Mouse (Mus musculus) hematopoietic stem cell, adult 5-6 weeks (primary cell): ENCODE results near the gene Olfr1002. TPM values are rescaled to one million over a fixed set of nuclear protein-coding genes. Genes with fewer than 3 reads are reported as not detected.
"Not testable (repeated sequence)": the region's sequence is repeated elsewhere in the genome, so short reads cannot be mapped to it uniquely, and the experiment has no call there.

ENCODE experiments used
- ATAC-seq, 2 experiments: fragments of 125-278 bp in 1 of 2; replicated peaks in 1 of 2; 2 replicates each; pipeline ENCODE4 v1.8.0; 2016 to 2017; ENCODE audit warnings: inconsistent platforms in 2 of 2, mild to moderate bottlenecking in 2 of 2, moderate number of reproducible peaks in 2 of 2, low read depth in 1 of 2, moderate TSS enrichment in 1 of 2; ENCODE audit not compliant: low FRiP score in 2 of 2, poor library complexity in 2 of 2, severe bottlenecking in 2 of 2, insufficient read depth in 1 of 2, low TSS enrichment in 1 of 2
- total RNA-seq: library from RNA; stranded (forward); fragments of 172-1452, 232-1000 nt; gene quantifications from 2 replicates; pipeline ENCODE4 v1.2.3, GENCODE M21; 2017

Olfr1002 gene
- total RNA-seq, result not detected in 2 replicates

DNA sequence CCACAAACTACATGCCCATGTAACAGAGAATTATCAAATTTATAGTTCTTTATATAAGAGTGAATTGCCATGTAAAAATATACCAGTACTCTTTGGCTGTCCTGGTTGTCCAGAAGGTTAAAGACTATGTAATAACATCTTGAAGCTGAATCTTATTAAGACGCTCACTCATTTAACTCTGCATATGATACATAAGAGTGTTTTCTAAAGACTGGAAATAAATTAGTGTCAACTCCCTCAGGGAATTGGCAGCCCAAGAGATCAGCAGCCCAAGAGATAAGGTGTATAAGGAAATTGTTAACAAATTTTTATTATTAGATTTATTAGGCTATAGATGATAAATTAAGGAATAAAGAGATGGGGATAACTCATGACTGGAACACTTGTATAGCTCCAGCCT lies at the start of gene Olfr1002:
Gene Olfr1002, minus strand, starts transcription at position 101 of the 400 bp plus-strand sequence.
- ATAC-seq, result no peak

DNA sequence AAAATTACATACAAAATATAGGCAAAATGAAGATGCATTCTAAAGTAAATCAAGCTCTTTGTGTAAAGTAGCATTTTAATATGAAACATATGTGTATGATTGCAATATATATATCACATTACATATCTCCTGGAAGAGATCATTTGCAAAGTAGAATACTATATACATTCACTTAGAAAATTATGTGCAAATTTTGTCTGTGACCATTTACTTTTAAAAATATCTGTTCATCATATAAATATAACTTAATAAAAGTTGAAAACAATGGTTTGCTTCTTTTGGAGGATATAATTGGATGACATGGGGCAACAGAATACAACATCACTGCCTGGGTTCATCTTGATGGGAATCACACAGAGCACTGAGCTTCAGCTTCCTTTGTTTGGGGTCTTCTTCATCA lies 38.6 kb upstream of the Olfr1002 start, which contains the start of gene Olfr1008:
Gene Olfr1008, plus strand, starts transcription at position 301 of the 400 bp plus-strand sequence.
- no peak for ATAC-seq

DNA sequence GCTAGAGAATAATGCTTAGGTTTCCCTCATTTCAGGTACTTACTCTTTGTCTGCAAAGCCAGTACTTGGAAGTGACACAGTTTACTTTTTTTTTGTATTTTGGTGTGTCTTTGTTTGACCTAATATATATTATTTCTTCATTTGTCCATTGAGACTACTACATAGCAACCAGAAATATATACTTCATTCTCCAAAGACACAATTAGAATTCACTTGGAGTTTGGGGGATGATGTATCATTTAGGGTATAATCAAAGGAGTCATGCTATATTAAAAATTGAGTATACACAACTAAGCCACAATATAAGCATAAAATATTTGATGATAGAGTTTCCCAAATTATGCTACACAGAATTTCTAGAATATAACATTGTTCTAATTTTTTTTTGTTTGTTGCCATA lies 28.2 kb upstream of the Olfr1002 start, which contains the start of gene Olfr1006:
Gene Olfr1006, minus strand, starts transcription at position 101 of the 400 bp plus-strand sequence.
- no peak for ATAC-seq

DNA sequence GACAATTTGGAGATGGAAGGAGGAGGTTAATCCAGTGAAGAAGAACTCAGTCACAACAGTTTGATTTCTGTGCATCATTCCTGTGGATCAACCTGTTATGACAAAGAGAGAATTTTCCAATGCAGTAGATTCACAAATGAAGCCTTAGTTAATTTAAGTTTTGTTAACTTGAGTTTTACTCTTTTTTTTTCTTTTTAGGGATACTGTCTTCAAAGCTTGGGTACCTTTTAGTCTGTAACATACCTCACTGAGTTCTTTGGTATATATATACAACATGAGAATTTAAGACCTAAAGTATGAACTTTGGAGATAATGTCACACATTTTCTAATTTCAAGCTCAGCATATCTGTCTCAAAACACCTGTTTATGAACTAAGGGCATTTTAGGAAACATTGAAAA lies 13.9 kb upstream of the Olfr1002 start, which contains the start of gene Olfr154:
Gene Olfr154, minus strand, starts transcription at position 101 of the 400 bp plus-strand sequence.
- ATAC-seq, result not testable (repeated sequence)

DNA sequence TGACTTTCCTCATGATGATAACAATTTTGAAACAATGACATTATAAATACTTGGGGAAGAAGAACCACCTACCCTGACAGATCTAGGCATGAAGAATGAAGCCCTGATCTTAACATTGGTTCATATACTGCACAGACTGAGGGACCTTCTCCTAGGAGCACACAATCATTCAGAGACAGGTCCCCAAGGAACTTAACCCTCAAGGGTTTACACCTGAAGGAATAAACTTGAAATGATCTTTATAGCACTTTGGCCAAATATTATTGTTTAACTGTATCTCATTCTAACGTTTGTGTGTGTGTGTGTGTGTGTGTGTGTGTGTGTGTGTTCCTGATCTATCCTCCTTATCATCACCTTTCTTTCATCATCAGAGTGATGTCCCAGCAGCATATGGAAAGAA lies 38.7 kb downstream of the Olfr1002 start, which contains the start of gene Olfr1000:
Gene Olfr1000, minus strand, starts transcription at position 101 of the 400 bp plus-strand sequence.
- no peak for ATAC-seq

Other genes starting within 250 kb of the Olfr1002 start
- gene Olfr992, start 241.2 kb downstream of the Olfr1002 start, total RNA-seq, result not detected in 2 replicates
- gene Olfr993, start 235.8 kb downstream of the Olfr1002 start, total RNA-seq, result not detected in 2 replicates
- gene Olfr994, start 214.3 kb downstream of the Olfr1002 start, total RNA-seq, result not detected in 2 replicates
- not detected in 2 replicates for gene Olfr995, start 207.1 kb downstream of the Olfr1002 start, total RNA-seq
- gene 4833423E24Rik, start 131.7 kb downstream of the Olfr1002 start, total RNA-seq, result not detected in 2 replicates
- gene Olfr996, start 71.5 kb downstream of the Olfr1002 start, total RNA-seq, result not detected in 2 replicates
- gene Olfr998, start 61.8 kb downstream of the Olfr1002 start, total RNA-seq, result not detected in 2 replicates
- not detected in 2 replicates for gene Olfr1000, start 38.8 kb downstream of the Olfr1002 start, total RNA-seq
- not detected in 2 replicates for gene Olfr154, start 13.8 kb upstream of the Olfr1002 start, total RNA-seq
- not detected in 2 replicates for gene Olfr1006, start 28.1 kb upstream of the Olfr1002 start, total RNA-seq
- gene Olfr1008, start 38.7 kb upstream of the Olfr1002 start, total RNA-seq, result not detected in 2 replicates
- gene Olfr1009, start 64.7 kb upstream of the Olfr1002 start, total RNA-seq, result not detected in 2 replicates
- gene Olfr1012, start 112.1 kb upstream of the Olfr1002 start, total RNA-seq, result not detected in 2 replicates
- gene Olfr1013, start 116.4 kb upstream of the Olfr1002 start, total RNA-seq, result not detected in 2 replicates
- gene Olfr1014, start 122.0 kb upstream of the Olfr1002 start, total RNA-seq, result not detected in 2 replicates
- not detected in 2 replicates for gene Olfr1015, start 131.3 kb upstream of the Olfr1002 start, total RNA-seq
- gene Olfr1016, start 151.8 kb upstream of the Olfr1002 start, total RNA-seq, result not detected in 2 replicates
- gene Olfr1018, start 167.8 kb upstream of the Olfr1002 start, total RNA-seq, result not detected in 2 replicates
- not detected in 2 replicates for gene Olfr1019, start 194.8 kb upstream of the Olfr1002 start, total RNA-seq
- gene Olfr1020, start 196.3 kb upstream of the Olfr1002 start, total RNA-seq, result not detected in 2 replicates
- gene Olfr1022, start 217.9 kb upstream of the Olfr1002 start, total RNA-seq, result not detected in 2 replicates
- not detected in 2 replicates for gene Olfr1023, start 234.9 kb upstream of the Olfr1002 start, total RNA-seq